Mouse (Mus musculus): Measurements from ENCODE around the gene C1rl. TPM values are rescaled to one million over a fixed set of nuclear protein-coding genes. Genes with fewer than 3 reads are reported as not detected.

The C1rl gene
- polyA plus RNA-seq, 1 experiment from 2014 or later, result 0.39 TPM

- no peak for ATAC-seq
- no peaks in the 10 kb centered on the region for H3K9me3 ChIP-seq (ENCODE audit: control insufficient read depth, low read length)
- H3K36me3 ChIP-seq (ENCODE audit: control insufficient read depth, insufficient read depth, low read length), result no peaks in the 10 kb centered on the region
- H3K4me3 ChIP-seq (ENCODE audit: low read length), result no peak overlapping the region
- no peak overlapping the region for H3K27ac ChIP-seq (ENCODE audit: low read depth, low read length)
- no peaks in the 10 kb centered on the region for H3K27me3 ChIP-seq (replicated peaks; ENCODE audit: control insufficient read depth, insufficient read depth, low read length)
- H3K4me2 ChIP-seq (ENCODE audit: low read length), result no peak overlapping the region
- WGBS, result 88% methylated on average over 4 of the region's 4 CpGs
- no peak overlapping the region for H3K9ac ChIP-seq (ENCODE audit: low read depth, low read length)
- H3K4me1 ChIP-seq (ENCODE audit: control insufficient read depth, insufficient read depth, low read depth, low read length), result no peaks in the 10 kb centered on the region
Measured at GRCm38 (mm10) chr6:124488952-124489351, 4.0 kb upstream of the C1rl start.

- no peaks in the 10 kb centered on the region for H3K4me1 ChIP-seq (ENCODE audit: control insufficient read depth, insufficient read depth, low read depth, low read length)
- H3K36me3 ChIP-seq (ENCODE audit: control insufficient read depth, insufficient read depth, low read length), result no peaks in the 10 kb centered on the region
- no peak overlapping the region for H3K4me2 ChIP-seq (ENCODE audit: low read length)
- no peaks in the 10 kb centered on the region for H3K27me3 ChIP-seq (replicated peaks; ENCODE audit: control insufficient read depth, insufficient read depth, low read length)
- H3K4me3 ChIP-seq (ENCODE audit: low read length), result no peak overlapping the region
- WGBS, result 87% methylated on average over 6 of the region's 6 CpGs
- no peak for ATAC-seq
- no peak overlapping the region for H3K9ac ChIP-seq (ENCODE audit: low read depth, low read length)
- H3K9me3 ChIP-seq (ENCODE audit: control insufficient read depth, low read length), result no peaks in the 10 kb centered on the region
- no peak overlapping the region for H3K27ac ChIP-seq (ENCODE audit: low read depth, low read length)
Measured at GRCm38 (mm10) chr6:124491427-124491826, 1.5 kb upstream of the C1rl start.

- Histone ChIP-seq H3K9ac (ENCODE audit: low read depth, low read length) (no peak overlapping the region), H3K9me3 (ENCODE audit: control insufficient read depth, low read length) (no peaks in the 10 kb centered on the region), H3K4me3 (ENCODE audit: low read length) (no peak overlapping the region), H3K27me3 (replicated peaks; ENCODE audit: control insufficient read depth, insufficient read depth, low read length) (no peaks in the 10 kb centered on the region), H3K27ac (ENCODE audit: low read depth, low read length) (no peak overlapping the region), H3K36me3 (ENCODE audit: control insufficient read depth, insufficient read depth, low read length) (no peaks in the 10 kb centered on the region), H3K4me2 (ENCODE audit: low read length) (no peak overlapping the region), H3K4me1 (ENCODE audit: control insufficient read depth, insufficient read depth, low read depth, low read length) (no peaks in the 10 kb centered on the region)
- ATAC-seq, result no peak
- 86% methylated on average over 5 of the region's 5 CpGs for WGBS
Measured at GRCm38 (mm10) chr6:124493886-124494285, 973 bp downstream of the C1rl start.

GRCm38 (mm10) chr6:124496054-124496453 lies 3.1 kb downstream of the C1rl start:
- H3K36me3 ChIP-seq (ENCODE audit: control insufficient read depth, insufficient read depth, low read length), result no peaks in the 10 kb centered on the region
- H3K4me3 ChIP-seq (ENCODE audit: low read length), result no peak overlapping the region
- H3K27ac ChIP-seq (ENCODE audit: low read depth, low read length), result no peak overlapping the region
- no peak overlapping the region for H3K4me2 ChIP-seq (ENCODE audit: low read length)
- no peaks in the 10 kb centered on the region for H3K4me1 ChIP-seq (ENCODE audit: control insufficient read depth, insufficient read depth, low read depth, low read length)
- no peaks in the 10 kb centered on the region for H3K27me3 ChIP-seq (replicated peaks; ENCODE audit: control insufficient read depth, insufficient read depth, low read length)
- H3K9ac ChIP-seq (ENCODE audit: low read depth, low read length), result no peak overlapping the region
- WGBS, result 94% methylated on average over 5 of the region's 5 CpGs
- no peaks in the 10 kb centered on the region for H3K9me3 ChIP-seq (ENCODE audit: control insufficient read depth, low read length)
- ATAC-seq, result no peak

DNA sequence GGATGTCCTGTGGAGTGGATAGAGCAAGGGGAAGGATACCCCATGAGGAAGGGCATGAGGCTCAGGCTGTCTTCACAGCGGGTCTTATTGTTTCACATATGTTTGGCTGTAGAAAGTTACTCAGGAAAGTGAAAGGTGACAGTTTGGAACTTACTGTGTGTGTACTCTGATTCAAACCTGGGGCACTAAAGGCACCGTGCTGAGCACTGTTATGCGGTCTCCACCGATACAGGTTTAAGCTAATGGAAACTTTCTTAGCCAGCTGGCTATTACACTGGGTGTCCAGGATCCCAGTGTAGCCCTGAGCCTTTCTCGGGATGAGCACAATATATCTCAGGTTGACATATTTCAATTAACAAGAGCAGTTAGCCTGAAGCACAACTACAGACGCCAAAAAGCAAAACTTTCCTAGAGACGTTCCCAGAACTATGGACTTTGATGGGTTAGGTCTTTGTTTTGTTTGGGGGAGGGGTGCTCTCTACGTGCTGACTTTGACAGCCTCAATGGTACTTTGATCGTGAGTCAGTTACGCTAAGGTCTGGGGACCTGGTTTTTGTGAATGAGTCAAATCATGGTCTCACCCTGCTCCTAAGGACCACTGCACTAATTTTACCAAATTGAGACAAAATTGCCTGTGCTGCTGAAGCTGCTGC lies 7.1 kb downstream of the C1rl start:
- Histone ChIP-seq H3K9me3 (ENCODE audit: control insufficient read depth, low read length) (no peaks in the 10 kb centered on the region), H3K36me3 (ENCODE audit: control insufficient read depth, insufficient read depth, low read length) (no peaks in the 10 kb centered on the region), H3K9ac (ENCODE audit: low read depth, low read length) (no peak overlapping the region), H3K4me3 (ENCODE audit: low read length) (no peak overlapping the region), H3K27me3 (replicated peaks; ENCODE audit: control insufficient read depth, insufficient read depth, low read length) (no peaks in the 10 kb centered on the region), H3K4me2 (ENCODE audit: low read length) (no peak overlapping the region), H3K4me1 (ENCODE audit: control insufficient read depth, insufficient read depth, low read depth, low read length) (no peaks in the 10 kb centered on the region), H3K27ac (ENCODE audit: low read depth, low read length) (no peak overlapping the region)
- WGBS, result 34% methylated on average over 10 of the region's 10 CpGs
- ATAC-seq, result no peak

GRCm38 (mm10) chr6:124501473-124501872 lies 8.6 kb downstream of the C1rl start:
- Histone ChIP-seq H3K36me3 (ENCODE audit: control insufficient read depth, insufficient read depth, low read length) (no peaks in the 10 kb centered on the region), H3K27ac (ENCODE audit: low read depth, low read length) (no peak overlapping the region), H3K4me1 (ENCODE audit: control insufficient read depth, insufficient read depth, low read depth, low read length) (no peaks in the 10 kb centered on the region), H3K4me3 (ENCODE audit: low read length) (no peak overlapping the region), H3K9me3 (ENCODE audit: control insufficient read depth, low read length) (no peaks in the 10 kb centered on the region), H3K27me3 (replicated peaks; ENCODE audit: control insufficient read depth, insufficient read depth, low read length) (no peaks in the 10 kb centered on the region), H3K4me2 (ENCODE audit: low read length) (no peak overlapping the region), H3K9ac (ENCODE audit: low read depth, low read length) (no peak overlapping the region)
- ATAC-seq, result no peak
- WGBS, result 76% methylated on average over 4 of the region's 4 CpGs

DNA sequence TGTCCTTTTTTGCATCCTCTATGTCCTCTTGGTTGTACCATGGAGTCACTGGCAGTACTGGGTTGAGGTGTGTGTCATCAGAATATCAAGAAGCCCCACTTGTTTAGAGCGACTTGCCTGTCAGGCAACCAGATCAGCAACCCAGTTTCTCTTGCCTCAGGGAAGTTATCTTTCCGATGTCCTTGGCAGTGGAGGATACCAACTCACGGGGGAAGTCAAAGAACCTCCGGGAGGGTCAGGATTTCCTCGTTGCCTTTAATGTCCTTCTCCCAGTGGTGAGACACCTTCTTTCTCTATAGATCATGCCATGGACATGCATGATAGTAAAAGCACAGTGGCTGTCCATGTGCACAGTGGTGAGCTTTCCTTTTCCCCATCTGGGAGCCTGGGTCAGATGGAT lies 9.1 kb downstream of the C1rl start:
- H3K4me2 ChIP-seq (ENCODE audit: low read length), result no peak overlapping the region
- no peaks in the 10 kb centered on the region for H3K36me3 ChIP-seq (ENCODE audit: control insufficient read depth, insufficient read depth, low read length)
- no peaks in the 10 kb centered on the region for H3K4me1 ChIP-seq (ENCODE audit: control insufficient read depth, insufficient read depth, low read depth, low read length)
- 86% methylated on average over 5 of the region's 5 CpGs for whole genome bisulfite sequencing
- no peaks in the 10 kb centered on the region for H3K27me3 ChIP-seq (replicated peaks; ENCODE audit: control insufficient read depth, insufficient read depth, low read length)
- no peak overlapping the region for H3K27ac ChIP-seq (ENCODE audit: low read depth, low read length)
- no peak overlapping the region for H3K9ac ChIP-seq (ENCODE audit: low read depth, low read length)
- ATAC-seq, result no peak
- H3K9me3 ChIP-seq (ENCODE audit: control insufficient read depth, low read length), result no peaks in the 10 kb centered on the region
- H3K4me3 ChIP-seq (ENCODE audit: low read length), result no peak overlapping the region

DNA sequence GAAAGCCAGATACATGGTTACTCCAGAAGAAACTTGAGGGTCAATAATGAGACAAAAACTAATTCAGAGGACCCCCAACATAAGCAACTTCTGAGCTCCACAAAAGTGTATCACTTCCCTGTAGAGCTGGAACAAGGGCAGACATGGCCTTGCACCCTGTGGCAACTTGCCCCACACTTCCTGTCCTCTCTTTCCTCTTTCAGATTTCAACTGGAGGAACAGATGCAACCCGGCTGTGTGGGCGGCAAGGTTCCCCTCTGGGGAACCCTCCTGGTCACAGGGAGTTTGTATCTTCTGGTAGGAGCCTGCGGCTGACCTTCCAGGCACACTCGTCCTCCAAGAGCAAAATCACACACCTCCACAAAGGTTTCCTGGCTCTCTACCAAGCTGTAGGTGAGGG lies 12.1 kb downstream of the C1rl start:
- no peaks in the 10 kb centered on the region for H3K27me3 ChIP-seq (replicated peaks; ENCODE audit: control insufficient read depth, insufficient read depth, low read length)
- no peak overlapping the region for H3K9ac ChIP-seq (ENCODE audit: low read depth, low read length)
- 86% methylated on average over 4 of the region's 4 CpGs for WGBS
- no peak overlapping the region for H3K4me2 ChIP-seq (ENCODE audit: low read length)
- no peak overlapping the region for H3K27ac ChIP-seq (ENCODE audit: low read depth, low read length)
- H3K9me3 ChIP-seq (ENCODE audit: control insufficient read depth, low read length), result no peaks in the 10 kb centered on the region
- no peaks in the 10 kb centered on the region for H3K36me3 ChIP-seq (ENCODE audit: control insufficient read depth, insufficient read depth, low read length)
- no peaks in the 10 kb centered on the region for H3K4me1 ChIP-seq (ENCODE audit: control insufficient read depth, insufficient read depth, low read depth, low read length)
- ATAC-seq, result no peak
- H3K4me3 ChIP-seq (ENCODE audit: low read length), result no peak overlapping the region

- H3K4me3 ChIP-seq (ENCODE audit: low read length), result no peak overlapping the region
- no peaks in the 10 kb centered on the region for H3K36me3 ChIP-seq (ENCODE audit: control insufficient read depth, insufficient read depth, low read length)
- H3K4me1 ChIP-seq (ENCODE audit: control insufficient read depth, insufficient read depth, low read depth, low read length), result no peaks in the 10 kb centered on the region
- H3K9ac ChIP-seq (ENCODE audit: low read depth, low read length), result no peak overlapping the region
- no peak overlapping the region for H3K27ac ChIP-seq (ENCODE audit: low read depth, low read length)
- WGBS, result 85% methylated on average over 6 of the region's 6 CpGs
- H3K9me3 ChIP-seq (ENCODE audit: control insufficient read depth, low read length), result no peaks in the 10 kb centered on the region
- H3K4me2 ChIP-seq (ENCODE audit: low read length), result no peak overlapping the region
- H3K27me3 ChIP-seq (replicated peaks; ENCODE audit: control insufficient read depth, insufficient read depth, low read length), result no peaks in the 10 kb centered on the region
- no peak for ATAC-seq
Measured at GRCm38 (mm10) chr6:124506991-124507390, 14.1 kb downstream of the C1rl start.

- no peaks in the 10 kb centered on the region for H3K36me3 ChIP-seq (ENCODE audit: control insufficient read depth, insufficient read depth, low read length)
- H3K9me3 ChIP-seq (ENCODE audit: control insufficient read depth, low read length), result no peaks in the 10 kb centered on the region
- no peak overlapping the region for H3K27ac ChIP-seq (ENCODE audit: low read depth, low read length)
- H3K4me3 ChIP-seq (ENCODE audit: low read length), result no peak overlapping the region
- no peak overlapping the region for H3K4me2 ChIP-seq (ENCODE audit: low read length)
- no peaks in the 10 kb centered on the region for H3K4me1 ChIP-seq (ENCODE audit: control insufficient read depth, insufficient read depth, low read depth, low read length)
- H3K9ac ChIP-seq (ENCODE audit: low read depth, low read length), result no peak overlapping the region
- no peaks in the 10 kb centered on the region for H3K27me3 ChIP-seq (replicated peaks; ENCODE audit: control insufficient read depth, insufficient read depth, low read length)
- 77% methylated on average over 10 of the region's 10 CpGs for WGBS
- no peak for ATAC-seq
Measured at GRCm38 (mm10) chr6:124508292-124508691, 15.4 kb downstream of the C1rl start.

Data from hindbrain, embryonic 16.5 days (tissue).